Mouse (Mus musculus) heart, embryonic 16.5 days (tissue): ENCODE results near the gene Agbl4. TPM values are rescaled to one million over a fixed set of nuclear protein-coding genes. Genes with fewer than 3 reads are reported as not detected.

ENCODE experiments used
- ATAC-seq: fragments of 200-750 bp; cut with Nextera tagmentation; replicated peaks from 2 replicates; pipeline ENCODE4 v1.8.0; 2017; ENCODE audit warnings: moderate number of reproducible peaks; ENCODE audit not compliant: insufficient read depth, low FRiP score; ENCODE audit errors: extremely low read depth
- H3K27ac ChIP-seq: fragments of 300-500 bp; sonication (generic); 2 replicates; pipeline ENCODE4 v1.5.1; 2014; ENCODE audit warnings: mild to moderate bottlenecking, low read length, control low read depth, moderate library complexity
- H3K27me3 ChIP-seq: fragments of 300-500 bp; sonication (generic); 2 replicates; pipeline ENCODE4 v1.6.1; 2014; ENCODE audit warnings: low read length, mixed read lengths; ENCODE audit not compliant: control insufficient read depth, insufficient read depth
- H3K36me3 ChIP-seq: fragments of 300-500 bp; sonication (generic); 2 replicates; pipeline ENCODE4 v1.6.1; 2014; ENCODE audit not compliant: control insufficient read depth, insufficient read depth
- H3K4me1 ChIP-seq: fragments of 300-500 bp; sonication (generic); 2 replicates; pipeline ENCODE4 v1.6.1; 2014; ENCODE audit warnings: low read length, mixed read lengths; ENCODE audit not compliant: control insufficient read depth, insufficient read depth
- H3K4me2 ChIP-seq: fragments of 300-500 bp; sonication (generic); 2 replicates; pipeline ENCODE4 v1.6.1; 2014; ENCODE audit warnings: low read depth, mild to moderate bottlenecking, control low read depth, low read length
- H3K4me3 ChIP-seq: fragments of 300-500 bp; sonication (generic); 2 replicates; pipeline ENCODE4 v1.5.1; 2014; ENCODE audit warnings: mild to moderate bottlenecking, control low read depth, low read length
- H3K9ac ChIP-seq: fragments of 300-500 bp; sonication (generic); 2 replicates; pipeline ENCODE4 v1.6.1; 2014; ENCODE audit warnings: low read length, control low read depth
- H3K9me3 ChIP-seq: fragments of 300-500 bp; sonication (generic); replicated peaks from 2 replicates; pipeline ENCODE4 v1.6.1; 2016; ENCODE audit warnings: low read length; ENCODE audit not compliant: control insufficient read depth
- WGBS: fragments of 180-500 bp; shearing (Covaris S2); extraction: QIAGEN DNeasy Blood & Tissue Kit; methylation state at CpG from one replicate; pipeline ENCODE4 v1.1.7; 2014; 5-methylcytosine and 5-hydroxymethylcytosine counted together
- polyA plus RNA-seq: library from polyadenylated mRNA; unstranded; fragments of >200 nt; fragmentation: Nextera tagmentation; extraction: Ambion mirVana; gene quantifications from 2 replicates; pipeline ENCODE4 v1.2.1, GENCODE M21; 2015

Gene Agbl4
- polyA plus RNA-seq, 1 experiment from 2014 or later = 0.97 TPM

- no peak overlapping the region for H3K4me2 ChIP-seq
- no peaks in the 10 kb centered on the region for H3K36me3 ChIP-seq
- H3K9ac ChIP-seq = no peak overlapping the region
- no peaks in the 10 kb centered on the region for H3K4me1 ChIP-seq
- H3K27ac ChIP-seq = no peak overlapping the region
- WGBS = 39% methylated on average over 1 of the region's 1 CpGs
- H3K27me3 ChIP-seq = no peaks in the 10 kb centered on the region
- no peak for ATAC-seq
- no peaks in the 10 kb centered on the region for H3K9me3 ChIP-seq
- no peak overlapping the region for H3K4me3 ChIP-seq
Measured at GRCm38 (mm10) chr4:110810947-110811346, 413.5 kb downstream of the Agbl4 start.

- no peak overlapping the region for H3K27ac ChIP-seq
- no peak overlapping the region for H3K4me2 ChIP-seq
- H3K36me3 ChIP-seq = no peaks in the 10 kb centered on the region
- H3K4me3 ChIP-seq = no peak overlapping the region
- H3K9ac ChIP-seq = no peak overlapping the region
- ATAC-seq = no peak
- no peaks in the 10 kb centered on the region for H3K27me3 ChIP-seq
- no peaks in the 10 kb centered on the region for H3K9me3 ChIP-seq
- no peaks in the 10 kb centered on the region for H3K4me1 ChIP-seq
- 39% methylated on average over 1 of the region's 1 CpGs for WGBS
Measured at GRCm38 (mm10) chr4:110832776-110833175, 435.3 kb downstream of the Agbl4 start.

- no peak overlapping the region for H3K4me3 ChIP-seq
- no peaks in the 10 kb centered on the region for H3K9me3 ChIP-seq
- H3K27me3 ChIP-seq = no peaks in the 10 kb centered on the region
- ATAC-seq = no peak
- no peak overlapping the region for H3K9ac ChIP-seq
- H3K4me1 ChIP-seq = no peaks in the 10 kb centered on the region
- no peak overlapping the region for H3K4me2 ChIP-seq
- H3K36me3 ChIP-seq = no peaks in the 10 kb centered on the region
- WGBS = 68% methylated on average over 2 of the region's 2 CpGs
- H3K27ac ChIP-seq = no peak overlapping the region
Measured at GRCm38 (mm10) chr4:110879719-110880443, 482.4 kb downstream of the Agbl4 start.

- no peak for ATAC-seq
- H3K9me3 ChIP-seq = no peaks in the 10 kb centered on the region
- H3K4me1 ChIP-seq = no peaks in the 10 kb centered on the region
- no peaks in the 10 kb centered on the region for H3K27me3 ChIP-seq
- no peaks in the 10 kb centered on the region for H3K36me3 ChIP-seq
- no peak overlapping the region for H3K4me3 ChIP-seq
- no peak overlapping the region for H3K4me2 ChIP-seq
- no peak overlapping the region for H3K27ac ChIP-seq
- no peak overlapping the region for H3K9ac ChIP-seq
Measured at GRCm38 (mm10) chr4:110916061-110916460, 518.6 kb downstream of the Agbl4 start.

- H3K27ac ChIP-seq = no peak overlapping the region
- H3K9me3 ChIP-seq = no peaks in the 10 kb centered on the region
- no peaks in the 10 kb centered on the region for H3K27me3 ChIP-seq
- 56% methylated on average over 4 of the region's 4 CpGs for WGBS
- no peak overlapping the region for H3K9ac ChIP-seq
- no peak overlapping the region for H3K4me2 ChIP-seq
- ATAC-seq = no peak
- H3K4me3 ChIP-seq = no peak overlapping the region
- H3K4me1 ChIP-seq = no peaks in the 10 kb centered on the region
- no peaks in the 10 kb centered on the region for H3K36me3 ChIP-seq
Measured at GRCm38 (mm10) chr4:110916565-110916964, 519.1 kb downstream of the Agbl4 start.

- no peaks in the 10 kb centered on the region for H3K9me3 ChIP-seq
- no peaks in the 10 kb centered on the region for H3K27me3 ChIP-seq
- H3K4me3 ChIP-seq = no peak overlapping the region
- H3K36me3 ChIP-seq = no peaks in the 10 kb centered on the region
- no peak overlapping the region for H3K4me2 ChIP-seq
- WGBS = 80% methylated on average over 3 of the region's 3 CpGs
- no peak overlapping the region for H3K9ac ChIP-seq
- ATAC-seq = no peak
- H3K4me1 ChIP-seq = no peaks in the 10 kb centered on the region
- H3K27ac ChIP-seq = no peak overlapping the region
Measured at GRCm38 (mm10) chr4:110921013-110921412, 523.6 kb downstream of the Agbl4 start.

- no peaks in the 10 kb centered on the region for H3K36me3 ChIP-seq
- 68% methylated on average over 2 of the region's 2 CpGs for WGBS
Measured at GRCm38 (mm10) chr4:111001641-111002040, 604.2 kb downstream of the Agbl4 start.

GRCm38 (mm10) chr4:111004719-111005479 is 607.4 kb downstream of the Agbl4 start:
- WGBS = 68% methylated on average over 1 of the region's 1 CpGs
- no peak for ATAC-seq
- no peaks in the 10 kb centered on the region for H3K4me1 ChIP-seq

More at GRCm38 (mm10) chr4:111001641-111002040, 604.2 kb downstream of the Agbl4 start:
- no peak for ATAC-seq
- no peak overlapping the region for H3K4me2 ChIP-seq
- H3K9me3 ChIP-seq = no peaks in the 10 kb centered on the region
- no peaks in the 10 kb centered on the region for H3K4me1 ChIP-seq
- no peaks in the 10 kb centered on the region for H3K27me3 ChIP-seq
- H3K4me3 ChIP-seq = no peak overlapping the region
- no peak overlapping the region for H3K9ac ChIP-seq
- H3K27ac ChIP-seq = no peak overlapping the region

GRCm38 (mm10) chr4:111019376-111019775 is 621.9 kb downstream of the Agbl4 start:
- H3K4me2 ChIP-seq = no peak overlapping the region
- H3K27me3 ChIP-seq = no peaks in the 10 kb centered on the region
- WGBS = 86% methylated on average over 4 of the region's 4 CpGs
- no peaks in the 10 kb centered on the region for H3K4me1 ChIP-seq
- no peak for ATAC-seq
- H3K27ac ChIP-seq = no peak overlapping the region
- H3K36me3 ChIP-seq = no peaks in the 10 kb centered on the region
- H3K4me3 ChIP-seq = no peak overlapping the region
- no peak overlapping the region for H3K9ac ChIP-seq
- H3K9me3 ChIP-seq = no peaks in the 10 kb centered on the region

More at GRCm38 (mm10) chr4:111004719-111005479, 607.4 kb downstream of the Agbl4 start:
- no peaks in the 10 kb centered on the region for H3K9me3 ChIP-seq
- no peak overlapping the region for H3K4me3 ChIP-seq
- H3K27me3 ChIP-seq = no peaks in the 10 kb centered on the region
- H3K4me2 ChIP-seq = no peak overlapping the region
- no peak overlapping the region for H3K9ac ChIP-seq
- H3K27ac ChIP-seq = no peak overlapping the region
- H3K36me3 ChIP-seq = no peaks in the 10 kb centered on the region
